Mouse (Mus musculus) cortical plate, adult 2 months (tissue): Measurements from ENCODE around the gene Rassf3.

Source experiments
- CTCF ChIP-seq: fragments of 200-500 bp; IDR thresholded peaks from 2 replicates; pipeline ENCODE4 v1.5.1; 2011; ENCODE audit warnings: mild to moderate bottlenecking, control low read depth, low read length; ENCODE audit not compliant: insufficient read depth; ENCODE audit errors: extremely low read depth
- POLR2A ChIP-seq: fragments of 200-500 bp; IDR thresholded peaks from 2 replicates; pipeline ENCODE4 v1.6.1; 2011; ENCODE audit warnings: mild to moderate bottlenecking, low read length, control low read depth; ENCODE audit not compliant: insufficient read depth; ENCODE audit errors: extremely low read depth

- no peak for TF ChIP-seq CTCF
- no peak for TF ChIP-seq POLR2A
Measured at GRCm38 (mm10) chr10:121365781-121366272, 110.3 kb downstream of the Rassf3 start.
